Mouse (Mus musculus): ENCODE data around the gene Gm36864.

The Gm36864 gene

GRCm38 (mm10) chr7:44260410-44260809 is 24.4 kb downstream of the Gm36864 start:
- no peak for DNase-seq

DNA sequence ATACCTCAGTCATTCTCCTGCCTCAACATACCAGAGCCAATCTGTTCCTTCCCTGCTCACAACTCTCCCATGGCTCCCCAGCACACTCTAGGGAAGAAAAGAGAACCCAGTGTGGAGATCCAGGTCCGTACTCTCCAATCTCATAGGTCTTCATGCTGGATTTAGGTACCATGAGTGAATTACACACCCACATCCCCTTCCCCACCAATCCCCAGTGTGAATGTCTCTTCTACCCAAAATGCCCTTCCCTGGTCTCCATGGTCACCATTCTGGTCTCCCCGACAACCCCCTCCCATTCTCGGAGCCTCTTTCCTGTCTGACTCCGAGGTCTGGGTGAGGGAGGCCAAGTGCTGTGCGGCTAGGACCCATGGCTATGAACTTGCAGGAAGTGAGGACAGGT is 25.2 kb downstream of the Gm36864 start, which contains the start of gene Gm15517:
Gene Gm15517 (plus strand): TSS at position 301 of the 400 bp plus-strand sequence.
- no peak for DNase-seq

GRCm38 (mm10) chr7:44262791-44263643 is 27.0 kb downstream of the Gm36864 start:
- peak; percentile 92 to 97 for DNase-seq

DNA sequence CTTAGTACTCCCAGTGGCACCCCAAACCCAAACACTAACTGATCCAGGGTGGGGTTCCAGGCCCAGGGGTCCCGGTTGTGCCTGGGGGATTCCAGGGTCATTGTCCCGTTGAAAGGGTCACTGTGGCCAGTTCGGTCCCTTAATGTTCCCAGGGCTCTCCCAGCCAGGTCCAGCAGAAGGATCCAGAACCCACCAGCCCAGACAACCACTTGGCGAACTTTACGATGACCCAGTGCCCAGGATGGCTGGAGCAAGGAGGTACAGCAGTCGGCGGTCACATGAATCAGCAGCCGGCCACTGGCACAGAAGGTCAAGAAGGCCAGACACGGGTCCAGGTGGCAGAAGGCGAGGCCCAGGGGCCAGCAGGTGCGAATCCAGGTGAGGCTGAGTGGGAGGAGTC is 32.1 kb downstream of the Gm36864 start:
- DNase-seq, result no peak

DNA sequence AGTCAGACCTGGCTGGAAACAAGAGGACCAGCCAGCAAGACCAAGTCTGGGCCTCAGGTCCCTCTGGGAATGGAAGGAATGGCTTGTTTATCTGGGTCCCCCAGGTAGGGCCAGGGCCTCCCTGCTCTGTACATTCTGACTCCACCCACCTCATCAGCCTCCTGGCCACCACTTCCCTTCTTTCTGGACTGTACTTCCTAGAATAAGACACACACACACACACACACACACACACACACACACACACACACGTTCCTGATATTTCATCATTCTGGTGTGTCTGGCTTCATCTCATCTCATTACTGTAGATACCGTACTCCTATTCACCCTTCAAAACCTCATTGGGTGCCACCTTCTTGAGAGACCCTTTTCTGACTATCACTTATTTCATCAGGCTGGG is 33.4 kb downstream of the Gm36864 start:
- no peak for DNase-seq

GRCm38 (mm10) chr7:44271309-44271708 is 35.3 kb downstream of the Gm36864 start:
- DNase-seq, result no peak

DNA sequence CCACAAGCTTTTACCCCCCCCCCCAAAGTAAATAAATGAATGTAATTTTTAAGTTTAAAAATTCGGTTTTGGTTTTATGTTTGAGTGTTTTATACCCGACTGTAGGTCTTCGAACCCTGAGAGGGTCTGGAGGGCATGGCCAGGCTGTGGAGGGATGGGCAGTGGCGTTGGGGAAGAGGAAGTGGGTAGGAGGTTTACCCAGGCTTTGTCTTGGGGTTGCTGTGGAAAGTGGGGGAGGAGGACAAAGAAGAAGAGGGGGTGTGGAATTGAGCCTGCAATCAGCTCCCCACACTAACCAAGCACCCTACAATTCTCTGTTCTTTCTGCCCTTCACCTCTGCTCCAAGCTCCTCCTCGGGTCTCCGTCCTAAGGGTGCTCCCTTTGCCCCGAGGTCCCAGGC is 36.6 kb downstream of the Gm36864 start:
- no peak for DNase-seq

DNA sequence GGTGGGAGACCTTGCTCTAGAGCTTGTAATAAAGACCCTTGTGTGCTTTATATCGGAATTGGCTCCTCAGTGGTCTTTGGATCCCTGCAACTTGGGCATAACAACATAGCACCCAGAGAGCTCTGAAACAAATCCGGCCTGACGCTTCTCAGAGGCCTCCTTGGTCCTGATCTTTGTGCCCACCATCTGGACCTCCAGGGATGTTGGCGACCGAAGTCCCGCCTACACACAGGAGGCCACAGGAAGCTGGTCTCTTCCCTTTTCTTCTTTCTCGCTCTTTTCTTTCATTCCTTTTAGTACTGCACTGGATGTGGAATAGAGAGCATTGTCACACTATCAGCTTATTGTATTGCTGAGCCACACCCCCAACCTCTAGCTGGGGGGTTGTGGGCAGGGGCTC is 37.5 kb downstream of the Gm36864 start:
- DNase-seq, result no peak

- DNase-seq, result no peak
These were observed 38.1 kb downstream of the Gm36864 start for GRCm38 (mm10) chr7:44274096-44274495.

DNA sequence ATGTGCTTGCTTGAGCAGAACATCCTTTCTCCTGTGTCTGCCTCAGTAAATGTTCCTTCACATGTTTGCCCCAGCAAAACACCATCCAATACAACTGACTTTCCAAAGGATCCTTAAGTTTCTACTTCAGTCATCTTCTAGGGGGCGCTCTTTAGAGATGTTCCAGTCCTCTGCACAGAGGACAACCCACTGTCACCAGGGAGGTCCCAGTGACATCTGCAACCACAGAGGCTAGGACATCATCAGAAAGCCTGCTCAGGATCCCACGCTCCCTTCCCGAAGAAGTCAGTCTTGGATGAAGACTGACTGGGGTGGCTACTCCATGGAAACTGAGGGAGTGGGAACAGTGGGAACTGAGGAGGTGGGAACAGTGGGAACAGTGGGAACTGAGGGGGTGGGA is 39.6 kb downstream of the Gm36864 start:
- no peak for DNase-seq

DNA sequence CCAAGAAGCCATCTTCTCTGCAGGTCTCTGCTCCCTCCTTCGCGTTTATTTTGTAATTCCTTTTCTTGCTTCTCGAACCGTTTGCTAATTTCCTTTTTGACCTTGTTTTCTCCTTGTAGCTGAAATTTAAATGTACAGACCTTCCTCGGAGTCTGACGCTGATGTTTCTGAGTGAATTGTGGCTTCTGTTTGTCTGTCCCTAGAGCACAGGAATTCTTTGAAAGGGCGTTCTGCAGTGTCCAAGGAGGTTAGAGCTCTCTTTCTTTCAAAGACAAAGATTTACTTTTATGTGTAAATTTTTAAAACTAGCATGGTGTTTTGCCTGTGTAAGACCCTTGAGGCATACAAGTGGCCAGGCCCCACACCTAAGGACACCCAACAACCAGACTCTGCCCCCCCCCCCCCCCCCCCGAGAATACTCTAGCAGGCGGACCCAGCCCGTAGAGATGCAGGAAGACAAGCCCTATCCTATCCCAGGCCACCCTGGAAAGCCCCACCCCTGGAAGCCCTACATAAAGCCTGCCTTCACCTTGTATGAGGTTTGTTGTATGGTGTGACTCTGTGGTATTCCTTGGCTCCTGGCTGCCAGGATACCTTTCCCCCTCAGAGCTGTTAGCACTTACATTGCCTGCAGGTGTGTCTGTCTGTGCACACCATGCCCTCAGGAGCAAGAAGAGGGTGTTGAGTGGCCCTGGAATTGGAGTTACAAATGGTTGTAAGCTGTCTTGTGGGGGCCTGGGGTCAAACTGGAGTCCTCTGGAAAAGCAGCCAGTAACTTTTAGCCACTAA is 40.7 kb downstream of the Gm36864 start:
- no peak for DNase-seq

DNA sequence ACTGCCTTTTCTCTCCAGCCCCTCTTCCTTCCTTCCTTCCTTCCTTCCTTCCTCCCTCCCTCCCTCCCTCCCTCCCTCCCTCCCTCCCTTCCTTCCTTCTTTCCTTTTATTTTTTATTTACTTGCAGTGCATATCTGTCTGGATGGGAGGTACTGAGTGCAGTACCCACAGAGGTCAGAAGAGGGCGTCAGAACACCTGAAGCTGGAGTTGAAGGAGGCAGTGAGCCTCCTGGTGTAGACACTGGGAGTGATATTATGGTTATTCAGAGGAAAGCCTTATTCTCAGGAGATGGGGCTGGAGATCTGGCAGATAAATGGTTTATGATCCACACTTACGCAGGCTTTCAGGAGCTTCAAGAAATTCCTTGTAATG is 41.3 kb downstream of the Gm36864 start:
- DNase-seq, result peak in 1 of 2 experiments; percentile 46

- DNase-seq, result no peak
These were observed 45.0 kb downstream of the Gm36864 start for GRCm38 (mm10) chr7:44280959-44281358.

- DNase-seq, result no peak
These were observed 45.6 kb downstream of the Gm36864 start for GRCm38 (mm10) chr7:44281586-44281985.

GRCm38 (mm10) chr7:44287760-44288159 is 51.8 kb downstream of the Gm36864 start:
- DNase-seq, result no peak

- no peak for DNase-seq
These were observed 55.0 kb downstream of the Gm36864 start for GRCm38 (mm10) chr7:44290986-44291385.

DNA sequence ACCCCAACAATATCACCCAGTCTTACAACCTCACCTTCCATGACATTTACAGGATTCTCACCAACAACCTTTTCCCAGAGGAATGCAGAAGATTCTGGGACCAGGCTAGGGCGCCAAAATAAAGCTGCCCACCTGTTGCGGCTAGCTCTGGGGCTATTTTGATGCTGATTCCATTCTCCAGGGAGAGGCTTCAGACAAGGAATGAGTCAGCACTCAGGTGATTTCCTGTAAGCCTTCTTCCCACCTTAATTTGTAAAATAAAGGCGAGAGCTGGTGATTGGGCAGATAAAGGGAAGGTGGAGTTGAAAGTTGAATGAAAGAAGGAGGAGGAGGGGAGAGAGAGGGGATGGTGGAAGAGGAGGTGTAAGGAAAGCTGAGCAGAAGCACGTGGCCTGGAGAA is 55.4 kb downstream of the Gm36864 start:
- DNase-seq, result no peak

All from kidney, postnatal 36 days (tissue).